Mouse (Mus musculus) Patski (cell line): ENCODE measurements at regions not wholly inside any gene's neighbourhood (a gene's known extent, or its start where the extent isn't known, plus 50 kb on each side); places are given as distances from the start of the nearest gene placed in this dataset.
A peak's percentile ranks its signal among the peaks of the same experiment; 100 is the strongest.

Source experiments
- ATAC-seq: fragments of 100-300 bp; one replicate; pipeline ENCODE4 v1.8.0; 2021
- CTCF ChIA-PET: fragments of 350-600 bp; sonication (Branson Sonifier 250); formaldehyde crosslinking; loops from one replicate; lab custom pipeline; 2022; ENCODE audit warnings: inconsistent platforms; lab: Charles Lee
- POLR2A ChIA-PET: fragments of 350-600 bp; sonication (Branson Sonifier 250); formaldehyde crosslinking; loops from one replicate; lab custom pipeline; 2022; ENCODE audit warnings: antibody characterized with exemption, inconsistent platforms; lab: Charles Lee
- DNase-seq: peaks from one replicate; pipeline ENCODE4 v3.0.0-alpha.2; 2011; ENCODE audit warnings: low read depth, low spot score
- H3K27me3 ChIP-seq: fragments of 371-371 bp; one replicate; pipeline ENCODE4 v1.5.1; 2021
- CTCF ChIP-seq: fragments of 100-300 bp; IDR thresholded peaks from one replicate; pipeline ENCODE4 v1.5.1; 2021
- in situ Hi-C: fragments of 300-500 bp; cut with MboI; formaldehyde crosslinking; loops from 3 replicates; pipeline ENCODE4 v1.11.1; 2018; ENCODE audit warnings: low pct_unique_long_range_greater_than_20kb, mixed read lengths

GRCm38 (mm10) chr3:117038280-117038927, 69.6 kb upstream of the Palmd start:
- ATAC-seq (peak; percentile 31), DNase-seq (no peak)
- TF ChIP-seq CTCF, result no peak
- no peaks in the 10 kb centered on the region for H3K27me3 ChIP-seq
- POLR2A ChIA-PET, result no interaction called here
- CTCF ChIA-PET, result interaction anchor here (1.7 to 1.8 kb wide), 2 partner anchors 11 to 50 kb away, joined by 3 to 6 read pairs; no protein-coding TSS in a partner anchor
- in situ Hi-C loops, result no loop called here
